Mouse (Mus musculus) neural tube, embryonic 11.5 days (tissue): ENCODE measurements around the gene St7. TPM values are rescaled to one million over a fixed set of nuclear protein-coding genes. Genes with fewer than 3 reads are reported as not detected.
"Not testable (repeated sequence)": the region's sequence is repeated elsewhere in the genome, so short reads cannot be mapped to it uniquely, and the experiment has no call there.

Source experiments
- ATAC-seq: fragments of 200-750 bp; cut with Nextera tagmentation; 2 replicates; pipeline ENCODE4 v1.8.0; 2017; ENCODE audit warnings: moderate number of reproducible peaks, mild to moderate bottlenecking, moderate TSS enrichment, moderate library complexity; ENCODE audit not compliant: insufficient read depth, low FRiP score, low TSS enrichment
- DNase-seq: peaks from one replicate; pipeline ENCODE4 v3.0.0-alpha.2; 2015; ENCODE audit warnings: low spot score
- H3K27ac ChIP-seq: fragments of 300-500 bp; sonication (generic); 2 replicates; pipeline ENCODE4 v1.5.1; 2014; ENCODE audit warnings: low read depth, mild to moderate bottlenecking, low read length
- H3K27me3 ChIP-seq: fragments of 300-500 bp; sonication (generic); 2 replicates; pipeline ENCODE4 v1.6.1; 2014; ENCODE audit warnings: mild to moderate bottlenecking, low read length, mixed read lengths; ENCODE audit not compliant: control insufficient read depth, insufficient read depth
- H3K36me3 ChIP-seq: fragments of 300-500 bp; sonication (generic); 2 replicates; pipeline ENCODE4 v1.6.1; 2014; ENCODE audit warnings: mild to moderate bottlenecking, low read length, moderate library complexity, mixed read lengths; ENCODE audit not compliant: control insufficient read depth, insufficient read depth
- H3K4me1 ChIP-seq: fragments of 300-500 bp; sonication (generic); 2 replicates; pipeline ENCODE4 v1.6.1; 2014; ENCODE audit warnings: low read length, mixed read lengths; ENCODE audit not compliant: control insufficient read depth, insufficient read depth
- H3K4me2 ChIP-seq: fragments of 300-500 bp; sonication (generic); 2 replicates; pipeline ENCODE4 v1.6.1; 2014; ENCODE audit warnings: low read depth, mild to moderate bottlenecking, moderate library complexity
- H3K4me3 ChIP-seq: fragments of 300-500 bp; sonication (generic); 2 replicates; pipeline ENCODE4 v1.5.1; 2014; ENCODE audit warnings: low read depth, low read length
- H3K9ac ChIP-seq: fragments of 300-500 bp; sonication (generic); 2 replicates; pipeline ENCODE4 v1.6.1; 2014; ENCODE audit warnings: mild to moderate bottlenecking, low read length
- H3K9me3 ChIP-seq: fragments of 300-500 bp; sonication (generic); 2 replicates; pipeline ENCODE4 v1.6.1; 2016; ENCODE audit warnings: low read length; ENCODE audit not compliant: control insufficient read depth
- WGBS: fragments of 180-500 bp; shearing (Covaris S2); extraction: QIAGEN DNeasy Blood & Tissue Kit; methylation state at CpG from one replicate; pipeline ENCODE4 v1.1.7; 2014; 5-methylcytosine and 5-hydroxymethylcytosine counted together
- polyA plus RNA-seq: library from polyadenylated mRNA; unstranded; fragments of >200 nt; fragmentation: Nextera tagmentation; extraction: Ambion mirVana; gene quantifications from 2 replicates; pipeline ENCODE4 v1.2.1, GENCODE M21; 2014

The St7 gene
- polyA plus RNA-seq, 1 experiment from 2014 or later: 41.8 TPM

- no peak overlapping the region for H3K9ac ChIP-seq
- no peak for ATAC-seq
- no peaks in the 10 kb centered on the region for H3K4me1 ChIP-seq
- no peaks in the 10 kb centered on the region for H3K9me3 ChIP-seq
- no peak overlapping the region for H3K27ac ChIP-seq
- WGBS: 57% methylated on average over 5 of the region's 5 CpGs
- H3K4me2 ChIP-seq: no peak overlapping the region
- H3K4me3 ChIP-seq: no peak overlapping the region
- DNase-seq: peak; percentile 51
- H3K27me3 ChIP-seq: no peaks in the 10 kb centered on the region
- H3K36me3 ChIP-seq: no peaks in the 10 kb centered on the region
Observed at GRCm38 (mm10) chr6:17696321-17696734, 3.6 kb downstream of the St7 start.

GRCm38 (mm10) chr6:17700936-17701612, 8.3 kb downstream of the St7 start:
- Histone ChIP-seq H3K9ac (no peak overlapping the region), H3K27me3 (no peaks in the 10 kb centered on the region), H3K27ac (no peak overlapping the region), H3K4me1 (no peaks in the 10 kb centered on the region), H3K4me2 (no peak overlapping the region), H3K4me3 (no peak overlapping the region), H3K9me3 (no peaks in the 10 kb centered on the region), H3K36me3 (no peaks in the 10 kb centered on the region)
- DNase-seq (no peak), ATAC-seq (no peak)
- WGBS: 71% methylated on average over 7 of the region's 7 CpGs

DNA sequence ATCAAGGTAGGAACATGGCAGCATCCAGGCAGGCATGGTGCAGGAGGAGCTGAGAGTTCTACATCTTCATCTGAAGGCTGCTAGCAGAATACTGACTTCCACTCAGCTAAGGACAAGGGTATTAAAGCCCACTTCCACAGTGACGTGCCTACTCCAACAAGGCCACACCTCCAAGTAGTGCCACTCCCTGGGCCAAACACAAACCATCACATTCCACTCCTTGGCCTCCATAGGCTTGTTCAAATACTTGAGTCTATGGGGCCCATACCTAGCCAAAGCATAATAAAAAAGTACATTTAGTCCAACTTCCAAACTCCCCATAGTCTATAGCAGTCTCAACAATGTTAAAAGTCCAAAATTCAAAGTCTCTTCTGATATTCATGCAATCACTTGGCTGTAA, 11.3 kb downstream of the St7 start:
- H3K27ac ChIP-seq, DNase-seq, H3K4me1 ChIP-seq, H3K9ac ChIP-seq, H3K4me2 ChIP-seq, H3K36me3 ChIP-seq, ATAC-seq, H3K27me3 ChIP-seq, H3K4me3 ChIP-seq, H3K9me3 ChIP-seq: not testable (repeated sequence)
- WGBS: 75% methylated on average over 1 of the region's 1 CpGs

DNA sequence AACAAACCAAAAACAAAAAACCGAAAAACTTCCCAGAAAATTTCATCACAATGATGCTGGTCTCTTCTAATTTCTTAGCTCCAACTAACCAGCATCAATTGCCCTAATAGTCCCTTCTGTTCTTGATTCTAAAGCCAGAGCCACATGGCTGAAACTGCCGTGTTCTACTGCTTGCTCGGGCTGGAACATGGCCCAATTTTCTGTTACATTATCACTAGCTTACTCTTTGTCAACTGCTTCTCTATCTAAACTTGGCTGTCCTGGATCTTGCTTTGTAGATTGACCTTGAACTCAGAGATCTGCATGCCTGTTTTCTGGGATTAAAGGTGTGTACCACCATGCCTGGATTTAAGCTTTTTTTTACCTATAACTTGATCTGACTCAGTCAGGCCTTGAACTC, 13.2 kb downstream of the St7 start:
- H3K27ac ChIP-seq: no peak overlapping the region
- no peak overlapping the region for H3K4me2 ChIP-seq
- no peaks in the 10 kb centered on the region for H3K36me3 ChIP-seq
- no peak overlapping the region for H3K9ac ChIP-seq
- WGBS: 94% methylated on average over 3 of the region's 3 CpGs
- DNase-seq: no peak
- no peak overlapping the region for H3K4me3 ChIP-seq
- H3K9me3 ChIP-seq: no peaks in the 10 kb centered on the region
- no peaks in the 10 kb centered on the region for H3K4me1 ChIP-seq
- H3K27me3 ChIP-seq: no peaks in the 10 kb centered on the region
- no peak for ATAC-seq

- no peak for DNase-seq
- Histone ChIP-seq H3K27ac (no peak overlapping the region), H3K4me2 (no peak overlapping the region), H3K36me3 (no peaks in the 10 kb centered on the region), H3K27me3 (no peaks in the 10 kb centered on the region), H3K9ac (no peak overlapping the region), H3K4me3 (no peak overlapping the region), H3K4me1 (no peaks in the 10 kb centered on the region), H3K9me3 (no peaks in the 10 kb centered on the region)
- no peak for ATAC-seq
- 93% methylated on average over 7 of the region's 7 CpGs for WGBS
Observed at GRCm38 (mm10) chr6:17718978-17719377, 26.2 kb downstream of the St7 start.

- Histone ChIP-seq H3K27me3 (no peaks in the 10 kb centered on the region), H3K9me3 (no peaks in the 10 kb centered on the region), H3K9ac (no peak overlapping the region), H3K36me3 (no peaks in the 10 kb centered on the region), H3K4me2 (no peak overlapping the region), H3K4me1 (no peaks in the 10 kb centered on the region), H3K27ac (no peak overlapping the region), H3K4me3 (no peak overlapping the region)
- DNase-seq (no peak), ATAC-seq (no peak)
- WGBS: 93% methylated on average over 5 of the region's 5 CpGs
Observed at GRCm38 (mm10) chr6:17719423-17719822, 26.7 kb downstream of the St7 start.

DNA sequence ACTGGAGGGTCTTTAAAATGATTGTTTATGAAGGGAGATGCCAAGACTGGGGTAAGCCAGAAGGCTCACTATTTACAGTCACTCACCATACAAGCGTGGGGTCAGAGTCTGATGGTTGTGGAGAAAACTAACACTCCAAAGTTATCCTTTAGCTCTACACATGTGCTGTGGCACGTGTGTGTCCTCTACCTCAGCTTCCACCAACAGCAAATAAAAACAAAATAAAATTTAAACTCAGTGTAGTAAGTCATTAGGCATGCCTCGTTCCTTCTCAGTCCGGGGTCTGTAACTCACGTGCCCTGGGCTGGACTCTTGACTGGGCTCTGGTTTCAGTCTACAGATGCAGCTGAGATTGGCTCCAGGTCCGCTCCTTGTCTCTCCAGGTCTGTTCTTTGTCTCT, 27.3 kb downstream of the St7 start:
- Histone ChIP-seq H3K4me2 (no peak overlapping the region), H3K4me3 (no peak overlapping the region), H3K9me3 (no peaks in the 10 kb centered on the region), H3K27ac (no peak overlapping the region), H3K27me3 (no peaks in the 10 kb centered on the region), H3K9ac (no peak overlapping the region), H3K4me1 (no peaks in the 10 kb centered on the region), H3K36me3 (no peaks in the 10 kb centered on the region)
- 87% methylated on average over 6 of the region's 6 CpGs for WGBS
- ATAC-seq (no peak), DNase-seq (no peak)

DNA sequence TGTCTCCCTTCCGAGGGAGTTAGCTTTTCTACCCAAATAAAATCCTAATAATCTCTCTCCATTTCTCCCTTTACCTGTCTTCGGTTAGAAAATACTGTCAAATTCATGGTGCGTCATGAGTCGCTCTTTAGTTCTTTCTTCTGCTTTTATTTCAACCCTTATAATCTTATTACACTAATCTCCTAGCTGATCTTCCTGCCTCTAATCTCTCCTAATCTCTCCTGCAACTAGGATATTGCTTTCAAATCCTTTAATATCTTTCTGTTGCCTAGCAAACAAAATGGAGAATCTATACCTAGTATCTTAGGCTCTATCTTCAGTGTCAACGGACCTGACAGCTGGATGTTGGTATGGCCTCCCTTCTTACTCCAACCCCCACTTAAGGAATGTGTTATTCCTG, 29.0 kb downstream of the St7 start:
- H3K4me1 ChIP-seq: no peaks in the 10 kb centered on the region
- no peak overlapping the region for H3K4me2 ChIP-seq
- H3K9ac ChIP-seq: no peak overlapping the region
- no peak for DNase-seq
- no peaks in the 10 kb centered on the region for H3K36me3 ChIP-seq
- H3K9me3 ChIP-seq: no peaks in the 10 kb centered on the region
- WGBS: 81% methylated on average over 5 of the region's 5 CpGs
- no peak overlapping the region for H3K4me3 ChIP-seq
- no peaks in the 10 kb centered on the region for H3K27me3 ChIP-seq
- no peak overlapping the region for H3K27ac ChIP-seq
- no peak for ATAC-seq

DNA sequence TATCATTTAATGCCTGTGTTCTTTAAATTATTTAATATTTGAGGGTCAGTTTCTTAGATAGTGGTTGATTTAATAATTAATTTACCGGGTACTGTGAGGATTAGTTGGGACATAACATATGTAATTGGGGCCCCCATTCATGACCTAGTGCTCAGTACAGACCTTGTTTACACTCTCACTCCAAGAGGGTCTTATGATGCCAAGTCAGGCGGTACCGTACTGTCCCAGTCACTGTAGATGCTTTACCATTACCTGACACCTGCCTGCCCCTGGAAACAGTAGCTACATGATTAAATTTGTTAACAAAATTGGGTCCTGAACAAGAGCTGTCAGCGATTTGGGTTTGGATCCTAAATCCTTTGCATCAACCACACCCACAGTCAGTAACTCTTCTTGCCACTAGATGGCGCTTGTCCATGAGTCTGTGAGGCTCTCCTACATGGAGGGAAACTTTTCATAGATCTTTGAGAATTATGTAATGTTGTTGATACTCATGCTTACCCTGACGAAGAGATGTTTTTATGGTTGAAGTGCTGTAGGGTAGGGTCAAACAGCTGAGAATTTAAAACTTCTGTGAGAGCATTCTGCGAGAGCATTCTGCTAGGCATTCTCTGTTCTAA, 33.2 kb downstream of the St7 start:
- peak; percentile 37 for DNase-seq
- WGBS: 43% methylated on average over 7 of the region's 7 CpGs
- Histone ChIP-seq H3K4me3 (no peak overlapping the region), H3K27me3 (no peaks in the 10 kb centered on the region), H3K4me1 (no peaks in the 10 kb centered on the region), H3K27ac (no peak overlapping the region), H3K4me2 (no peak overlapping the region), H3K9me3 (no peaks in the 10 kb centered on the region), H3K9ac (no peak overlapping the region), H3K36me3 (no peaks in the 10 kb centered on the region)
- no peak for ATAC-seq
